Mouse (Mus musculus) heart, postnatal 0 days (tissue): ENCODE results near the gene Copg2. TPM values are rescaled to one million over a fixed set of nuclear protein-coding genes. Genes with fewer than 3 reads are reported as not detected.

Experiments
- ATAC-seq: fragments of 200-750 bp; cut with Nextera tagmentation; 2 replicates; pipeline ENCODE4 v1.8.0; 2017; ENCODE audit warnings: low read depth, moderate number of reproducible peaks, moderate library complexity; ENCODE audit not compliant: insufficient read depth
- DNase-seq: peaks from one replicate; pipeline ENCODE4 v3.0.0-alpha.2; 2016; ENCODE audit warnings: low spot score
- H3K27ac ChIP-seq: fragments of 300-500 bp; sonication (generic); 2 replicates; pipeline ENCODE4 v1.5.1; 2014; ENCODE audit warnings: low read depth, mild to moderate bottlenecking
- H3K27me3 ChIP-seq: fragments of 300-500 bp; sonication (generic); 2 replicates; pipeline ENCODE4 v1.6.1; 2014; ENCODE audit warnings: low read length, mixed read lengths; ENCODE audit not compliant: control insufficient read depth, insufficient read depth
- H3K36me3 ChIP-seq: fragments of 300-500 bp; sonication (generic); replicated peaks from 2 replicates; pipeline ENCODE4 v1.6.1; 2014; ENCODE audit warnings: low read length, mixed read lengths; ENCODE audit not compliant: control insufficient read depth, insufficient read depth
- H3K4me1 ChIP-seq: fragments of 300-500 bp; sonication (generic); 2 replicates; pipeline ENCODE4 v1.6.1; 2014; ENCODE audit warnings: antibody characterized with exemption; ENCODE audit not compliant: control insufficient read depth, insufficient read depth
- H3K4me2 ChIP-seq: fragments of 300-500 bp; sonication (generic); 2 replicates; pipeline ENCODE4 v1.6.1; 2014; ENCODE audit warnings: low read depth, mild to moderate bottlenecking, low read length, moderate library complexity
- H3K4me3 ChIP-seq: fragments of 300-500 bp; sonication (generic); 2 replicates; pipeline ENCODE4 v1.5.1; 2014; ENCODE audit warnings: low read depth, low read length
- H3K9ac ChIP-seq: fragments of 300-500 bp; sonication (generic); replicated peaks from 2 replicates; pipeline ENCODE4 v1.6.1; 2014; ENCODE audit warnings: low read depth, low read length, mixed read lengths
- H3K9me3 ChIP-seq: fragments of 300-500 bp; sonication (generic); replicated peaks from 2 replicates; pipeline ENCODE4 v1.6.1; 2016; ENCODE audit warnings: low read length; ENCODE audit not compliant: control insufficient read depth
- CTCF ChIP-seq: IDR thresholded peaks from 2 replicates; pipeline ENCODE4 v1.5.1; 2016; ENCODE audit warnings: antibody characterized with exemption, control low read depth, low read depth
- EP300 ChIP-seq: IDR thresholded peaks from 2 replicates; pipeline ENCODE4 v1.6.1; 2016; ENCODE audit warnings: antibody characterized with exemption, low read depth
- WGBS: fragments of 180-500 bp; shearing (Covaris S2); extraction: QIAGEN DNeasy Blood & Tissue Kit; methylation state at CpG from one replicate; pipeline ENCODE4 v1.1.7; 2014; 5-methylcytosine and 5-hydroxymethylcytosine counted together
- microRNA counts: library from miRNA; unstranded; fragments of <30 nt; microRNA quantifications from one replicate; lab custom pipeline; 2015
- microRNA-seq: library from miRNA; unstranded; fragments of <30 nt; microRNA quantifications from one replicate; pipeline ENCODE4, GENCODE M21; 2016
- polyA plus RNA-seq: library from polyadenylated mRNA; unstranded; fragments of >200 nt; fragmentation: Nextera tagmentation; extraction: Ambion mirVana; gene quantifications from 2 replicates; pipeline ENCODE4 v1.2.1, GENCODE M21; 2015
- total RNA-seq: library from RNA; depleted of rRNA; stranded (reverse); fragments of >200 nt; gene quantifications from 2 replicates; pipeline ENCODE4 v1.2.3, GENCODE M21; 2014; ENCODE audit warnings: low replicate concordance; rRNA removed

Copg2 gene
- total and polyA plus RNA-seq, 2 experiments from 2014 or later, result 19.9 to 48.4 TPM

DNA sequence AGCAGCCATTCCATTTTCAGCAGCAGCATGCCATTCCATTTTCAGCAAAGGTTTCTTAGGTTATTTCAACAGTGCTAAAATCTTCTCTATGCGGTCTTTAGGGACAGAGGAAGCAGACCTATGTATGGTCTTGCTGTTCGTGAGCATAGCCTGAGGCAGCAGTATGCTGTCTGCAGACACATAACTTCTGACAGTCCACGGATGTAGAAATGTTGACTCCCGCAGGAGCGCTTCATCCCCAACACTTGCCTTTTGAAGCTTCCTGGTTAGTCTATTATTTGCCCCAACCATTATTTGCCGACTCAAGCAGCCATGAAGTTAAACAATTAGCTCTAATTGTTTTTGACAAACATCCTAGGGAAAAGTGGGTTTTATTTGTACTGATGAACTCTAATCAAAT, 187.5 kb downstream of the Copg2 start:
- Histone ChIP-seq H3K9me3 (no peaks in the 10 kb centered on the region), H3K4me3 (no peak overlapping the region), H3K4me2 (no peak overlapping the region), H3K27me3 (no peaks in the 10 kb centered on the region), H3K4me1 (0 out of 2 replicates have a peak, but pooled peaks cover 2% of the 10 kb centered on the region), H3K27ac (no peak overlapping the region), H3K36me3 (no peaks in the 10 kb centered on the region), H3K9ac (no peak overlapping the region)
- ATAC-seq (no peak), DNase-seq (no peak)
- WGBS, result 68% methylated on average over 6 of the region's 6 CpGs
- TF ChIP-seq CTCF (no peak), EP300 (no peak)

DNA sequence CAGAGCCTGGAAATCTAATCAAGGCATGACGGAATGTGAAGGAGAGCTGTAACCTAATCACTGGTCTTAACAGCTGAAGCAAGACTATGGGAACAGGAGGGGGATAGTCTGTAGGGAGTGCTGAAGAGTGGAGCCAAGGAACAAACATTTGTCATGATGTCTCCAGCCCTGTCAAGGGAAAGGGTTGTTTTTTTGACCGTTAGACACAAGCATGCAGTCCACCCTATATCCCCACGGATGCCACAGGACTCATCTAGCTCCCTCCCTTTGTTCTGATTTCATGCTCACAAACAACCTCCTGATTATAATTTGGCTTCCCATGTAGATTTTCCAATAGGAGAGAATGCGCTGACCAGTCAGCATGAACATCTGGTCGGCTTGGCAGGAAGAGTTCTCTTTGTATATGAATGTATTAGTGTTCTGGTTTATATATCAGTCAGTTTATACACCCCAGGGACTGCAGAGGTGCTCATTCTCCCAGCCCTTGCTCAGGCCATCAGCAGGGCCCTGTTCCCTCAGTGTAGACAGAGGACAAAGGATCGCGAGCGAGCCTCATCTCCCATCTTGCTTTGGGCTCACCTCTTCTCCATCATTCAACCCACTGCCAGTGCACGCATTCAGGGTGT, 192.5 kb downstream of the Copg2 start:
- WGBS, result 56% methylated on average over 9 of the region's 9 CpGs
- no peaks in the 10 kb centered on the region for H3K9me3 ChIP-seq
- TF ChIP-seq EP300 (peak; percentile 79), CTCF (no peak)

GRCm38 (mm10) chr6:30703476-30703875, 193.1 kb downstream of the Copg2 start:
- DNase-seq (no peak), ATAC-seq (no peak)
- Histone ChIP-seq H3K9me3 (no peaks in the 10 kb centered on the region), H3K4me1 (peaks cover 10% of the 10 kb centered on the region; the same call in 1 of the 2 replicates), H3K9ac (no peak overlapping the region), H3K27ac (peak overlapping the region; percentile 39), H3K4me2 (no peak overlapping the region), H3K27me3 (no peaks in the 10 kb centered on the region), H3K36me3 (no peaks in the 10 kb centered on the region), H3K4me3 (no peak overlapping the region)
- WGBS, result 44% methylated on average over 6 of the region's 6 CpGs
- TF ChIP-seq EP300 (no peak), CTCF (no peak)

More for the DNA sequence above, 192.5 kb downstream of the Copg2 start:
- no peaks in the 10 kb centered on the region for H3K27me3 ChIP-seq
- peak; percentile 73 for ATAC-seq
- H3K27ac ChIP-seq, result peak overlapping the region; percentile 39
- H3K4me1 ChIP-seq, result peaks cover 10% of the 10 kb centered on the region; the same call in 1 of the 2 replicates
- no peak overlapping the region for H3K4me3 ChIP-seq
- H3K4me2 ChIP-seq, result no peak overlapping the region
- DNase-seq, result peak; percentile 57
- H3K9ac ChIP-seq, result no peak overlapping the region
- no peaks in the 10 kb centered on the region for H3K36me3 ChIP-seq

DNA sequence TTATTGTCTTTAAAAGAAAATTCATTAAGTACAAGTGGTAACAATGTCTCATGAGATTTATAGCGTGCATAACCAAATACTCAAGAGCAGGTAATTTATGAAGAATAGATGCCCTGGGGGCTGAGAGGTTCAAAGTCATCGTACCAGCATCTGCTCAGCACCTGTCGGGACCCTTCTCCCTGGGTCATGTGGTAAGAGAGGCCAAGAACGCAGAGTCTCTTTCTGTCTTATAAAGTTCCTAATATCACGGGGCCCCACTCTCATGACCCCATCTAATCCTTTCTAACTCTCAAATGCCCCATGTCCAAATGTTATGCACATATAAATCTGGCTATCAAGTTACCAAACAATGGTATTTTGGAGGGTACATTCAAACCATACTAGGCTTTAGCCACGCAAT, 193.7 kb downstream of the Copg2 start:
- Histone ChIP-seq H3K9me3 (no peaks in the 10 kb centered on the region), H3K4me3 (no peak overlapping the region), H3K9ac (no peak overlapping the region), H3K4me1 (peaks cover 10% of the 10 kb centered on the region; the same call in 1 of the 2 replicates), H3K27ac (peak overlapping the region; percentile 39; the same call in 1 of the 2 replicates), H3K27me3 (no peaks in the 10 kb centered on the region), H3K36me3 (no peaks in the 10 kb centered on the region), H3K4me2 (no peak overlapping the region)
- TF ChIP-seq EP300 (no peak), CTCF (no peak)
- ATAC-seq (no peak), DNase-seq (no peak)
- 94% methylated on average over 6 of the region's 6 CpGs for WGBS

GRCm38 (mm10) chr6:30700182-30700581, 196.4 kb downstream of the Copg2 start:
- Histone ChIP-seq H3K4me2 (no peak overlapping the region), H3K27me3 (no peaks in the 10 kb centered on the region), H3K36me3 (no peaks in the 10 kb centered on the region), H3K9me3 (no peaks in the 10 kb centered on the region), H3K4me3 (no peak overlapping the region), H3K4me1 (peaks cover 10% of the 10 kb centered on the region; the same call in 1 of the 2 replicates), H3K9ac (no peak overlapping the region), H3K27ac (peak overlapping the region; percentile 75)
- ATAC-seq (peak; percentile 65), DNase-seq (no peak)
- peak; percentile 89 for TF ChIP-seq EP300
- no peak for TF ChIP-seq CTCF
- WGBS, result 55% methylated on average over 6 of the region's 6 CpGs

GRCm38 (mm10) chr6:30698036-30698435, 198.6 kb downstream of the Copg2 start:
- H3K4me1 ChIP-seq, result peaks cover 3% of the 10 kb centered on the region
- peak overlapping the region; percentile 69 for H3K27ac ChIP-seq
- TF ChIP-seq CTCF, result no peak
- TF ChIP-seq EP300, result no peak
- H3K9me3 ChIP-seq, result no peaks in the 10 kb centered on the region
- DNase-seq (no peak), ATAC-seq (no peak)
- no peaks in the 10 kb centered on the region for H3K27me3 ChIP-seq
- WGBS, result 80% methylated on average over 4 of the region's 4 CpGs
- H3K9ac ChIP-seq, result no peak overlapping the region
- no peak overlapping the region for H3K4me2 ChIP-seq
- H3K4me3 ChIP-seq, result no peak overlapping the region
- no peaks in the 10 kb centered on the region for H3K36me3 ChIP-seq

MicroRNA genes within 50 kb of the gene (microRNA counts, 519-probe panel; counts per million panel counts)
- 4,556 counts per million, percentile 58 among the panel's probes with 10 or more counts for microRNA mmu-miR-335-3p (lab: Ali Mortazavi, UCI)
- microRNA mmu-miR-335-5p (lab: Ali Mortazavi, UCI), result 7,870 counts per million, percentile 89 among the panel's probes with 10 or more counts

Small RNA genes within 50 kb of the gene (microRNA-seq; reads per million reads assigned to microRNA genes)
- gene Mir335, result 83,828 reads per million, percentile 100 among the genes with 10 or more reads in this experiment

Other genes with a start within 250 kb of the Copg2 start
- gene Cep41, start 203.0 kb downstream of the Copg2 start, total RNA-seq, result 1.7 and 4.7 TPM in 2 replicates
- 5.7 and 7.5 TPM in 2 replicates for gene Cep41, start 203.0 kb downstream of the Copg2 start, polyA plus RNA-seq
- 717 and 1,330 TPM in 2 replicates for gene Mest, start 173.2 kb downstream of the Copg2 start, total RNA-seq
- 664 and 669 TPM in 2 replicates for gene Mest, start 173.2 kb downstream of the Copg2 start, polyA plus RNA-seq
- gene Tsga13, start 18.8 kb upstream of the Copg2 start, total RNA-seq, result not detected in 2 replicates
- gene Tsga13, start 18.8 kb upstream of the Copg2 start, polyA plus RNA-seq, result 0.20 TPM in 1 of 2 replicates, not detected in the other
- 0.04 and 0.73 TPM in 2 replicates for gene Klf14, start 62.3 kb upstream of the Copg2 start, total RNA-seq
- gene Klf14, start 62.3 kb upstream of the Copg2 start, polyA plus RNA-seq, result 1.0 and 1.4 TPM in 2 replicates